Mouse (Mus musculus): ENCODE results near the gene Irf2bpl. TPM values are rescaled to one million over a fixed set of nuclear protein-coding genes. Genes with fewer than 3 reads are reported as not detected.

Gene Irf2bpl
- total and polyA plus RNA-seq, 3 experiments: 7.0 to 19.6 (median 12.1) TPM

GRCm38 (mm10) chr12:86883019-86883279 is 1.6 kb downstream of the Irf2bpl start:
- Histone ChIP-seq H3K79me2 (replicated peaks; ENCODE audit: control insufficient read depth, extremely low read depth, insufficient read depth, poor library complexity, severe bottlenecking) (peaks cover 27% of the 10 kb centered on the region), H3K4me2 (ENCODE audit: insufficient read depth, low read depth, poor library complexity, severe bottlenecking) (peak overlapping the region; percentile 74), H3K4me3 (replicated peaks in 1 of 3; ENCODE audit: low read depth in 2 of 3, low read length in 2 of 3, poor library complexity in 1 of 3) (peak overlapping the region; percentile 73 to 89 (median 88)), H3K9ac (ENCODE audit: insufficient read depth, low read depth) (peak overlapping the region; percentile 94), H3K9me3 (replicated peaks; ENCODE audit: low read length) (peaks cover 5% of the 10 kb centered on the region), H3K27me3 (replicated peaks) (no peaks in the 10 kb centered on the region), H3K27ac (ENCODE audit: insufficient read depth, low read depth) (peak overlapping the region; percentile 89; the same call in 1 of the 2 replicates), H3K4me1 (ENCODE audit: control insufficient read depth in 1 of 2, insufficient read depth in 2 of 2) (peaks cover 23 to 65% of the 10 kb centered on the region in 2 experiments), H3K36me3 (replicated peaks in 1 of 2; ENCODE audit: control insufficient read depth in 1 of 2, insufficient read depth in 1 of 2, low read length in 1 of 2) (peaks cover 11 to 17% of the 10 kb centered on the region in 2 experiments)
- TF ChIP-seq HCFC1 (IDR thresholded peaks at IDR 0.05; ENCODE audit: low read depth, low read length) (no peak), JUND (conservative IDR thresholded peaks at IDR 0.05; ENCODE audit: low read depth, low read length) (no peak), ELF1 (IDR thresholded peaks at IDR 0.05; ENCODE audit: low read depth, low read length) (no peak), CHD1 (IDR thresholded peaks at IDR 0.05; ENCODE audit: low read depth, low read length) (no peak), POLR2A (IDR thresholded peaks at IDR 0.05; ENCODE audit: low read depth, low read length) (no peak; the same call in 1 of the 2 replicates), E2F4 (IDR thresholded peaks at IDR 0.05; ENCODE audit: insufficient replicate concordance, low read depth, low read length) (no peak), RAD21 (IDR thresholded peaks at IDR 0.05; ENCODE audit: low read depth, low read length) (no peak), ZC3H11A (IDR thresholded peaks at IDR 0.05; ENCODE audit: low read depth, low read length) (no peak), SMC3 (IDR thresholded peaks at IDR 0.05; ENCODE audit: low read depth, low read length) (no peak)
- DNase-seq (ENCODE audit: extremely low read depth): no peak
- dilution Hi-C loops (cut with MboI; ENCODE audit: extremely low pct_ligation_motif_present, extremely low pct_unique_long_range_greater_than_20kb, low sequenced_read_pairs): no loop called here
- in situ Hi-C loops (cut with MboI; ENCODE audit: low pct_ligation_motif_present, low pct_unique_long_range_greater_than_20kb, low sequenced_read_pairs): no loop called here

DNA sequence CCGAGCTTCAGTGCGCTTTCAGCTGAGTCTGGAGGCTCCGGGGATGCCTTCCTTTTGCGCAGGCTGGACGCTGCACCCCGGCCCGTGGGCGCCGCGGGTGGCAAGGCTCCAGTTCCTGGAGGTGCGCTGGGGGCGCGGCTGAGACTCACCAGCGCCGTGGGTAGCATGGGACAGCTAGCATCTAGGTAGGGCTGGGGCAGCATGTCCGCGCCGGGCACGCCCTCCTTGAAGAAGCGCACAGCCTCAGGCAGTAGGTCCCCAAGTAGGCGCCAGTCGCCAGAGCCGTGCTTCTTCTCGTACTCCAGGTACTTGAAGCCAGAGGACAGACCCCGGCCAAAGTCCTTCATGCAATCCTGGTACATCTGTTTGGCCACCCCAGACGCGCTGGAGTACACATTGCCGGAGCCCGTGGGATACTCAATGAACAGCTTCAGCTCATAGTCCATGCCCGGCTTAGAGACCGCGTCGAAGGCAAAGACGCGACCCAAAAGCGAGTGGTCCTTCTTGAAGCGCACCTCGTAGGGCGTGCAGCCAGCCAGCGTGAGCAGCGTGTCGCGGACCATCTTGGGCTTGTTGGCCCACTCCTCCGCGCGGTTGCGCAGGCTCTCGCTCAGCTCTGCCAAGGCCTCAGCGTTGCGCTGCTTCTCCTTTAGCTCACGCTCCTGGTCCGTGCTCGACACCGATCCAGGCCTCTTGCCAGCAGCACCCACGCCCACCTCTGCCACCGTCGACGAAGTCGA is 2.1 kb downstream of the Irf2bpl start:
- H3K79me2 ChIP-seq (replicated peaks; ENCODE audit: control insufficient read depth, extremely low read depth, insufficient read depth, poor library complexity, severe bottlenecking): peaks cover 27% of the 10 kb centered on the region
- peaks cover 5% of the 10 kb centered on the region for H3K9me3 ChIP-seq (replicated peaks; ENCODE audit: low read length)
- peak overlapping the region; percentile 73 to 89 (median 88) for H3K4me3 ChIP-seq (replicated peaks in 1 of 3; ENCODE audit: low read depth in 2 of 3, low read length in 2 of 3, poor library complexity in 1 of 3)
- DNase-seq (ENCODE audit: extremely low read depth): no peak
- H3K9ac ChIP-seq (ENCODE audit: insufficient read depth, low read depth): peak overlapping the region; percentile 94
- TF ChIP-seq MEF2A (IDR thresholded peaks at IDR 0.05; ENCODE audit: borderline replicate concordance, low read depth, low read length) (no peak), NRF1 (IDR thresholded peaks at IDR 0.05; ENCODE audit: low read depth, low read length) (0 out of 2 replicates have a peak, but pooled peaks have one; percentile 15)
- in situ Hi-C loops (cut with MboI; ENCODE audit: low pct_ligation_motif_present, low pct_unique_long_range_greater_than_20kb, low sequenced_read_pairs) (no loop called here), dilution Hi-C loops (cut with MboI; ENCODE audit: extremely low pct_ligation_motif_present, extremely low pct_unique_long_range_greater_than_20kb, low sequenced_read_pairs) (no loop called here)
- 0 out of 2 replicates have a peak overlapping the region, but pooled peaks have one; percentile 1 for H3K27ac ChIP-seq (ENCODE audit: insufficient read depth, low read depth)
- peaks cover 11 to 17% of the 10 kb centered on the region in 2 experiments for H3K36me3 ChIP-seq (replicated peaks in 1 of 2; ENCODE audit: control insufficient read depth in 1 of 2, insufficient read depth in 1 of 2, low read length in 1 of 2)
- H3K27me3 ChIP-seq (replicated peaks): no peaks in the 10 kb centered on the region
- peaks cover 23 to 61% of the 10 kb centered on the region in 2 experiments for H3K4me1 ChIP-seq (ENCODE audit: control insufficient read depth in 1 of 2, insufficient read depth in 2 of 2)
- peak overlapping the region; percentile 74 for H3K4me2 ChIP-seq (ENCODE audit: insufficient read depth, low read depth, poor library complexity, severe bottlenecking)

DNA sequence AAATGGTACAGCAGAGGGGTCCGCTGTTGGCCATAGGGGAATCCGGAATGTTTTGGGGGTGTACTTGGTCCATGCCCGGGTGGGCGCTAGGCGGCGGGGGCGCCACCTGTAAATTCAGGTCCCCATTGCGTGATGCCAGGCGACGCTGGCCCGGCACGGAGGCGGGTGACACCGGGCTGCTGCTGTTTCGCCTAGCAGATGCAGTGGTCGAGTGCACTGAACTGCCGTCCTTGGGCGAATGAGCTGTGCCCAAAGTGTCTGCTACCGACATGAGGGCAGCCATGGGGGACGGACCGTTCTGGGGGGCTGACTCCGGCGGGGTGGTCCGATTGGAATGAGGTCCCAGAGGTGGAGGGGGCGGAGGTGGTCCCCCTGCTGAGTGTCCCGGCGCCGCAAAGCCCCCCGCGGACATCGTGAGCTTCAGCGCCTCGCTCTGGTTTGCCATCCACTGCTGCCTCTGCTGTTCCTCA is 2.8 kb downstream of the Irf2bpl start:
- no peak overlapping the region for H3K27ac ChIP-seq (ENCODE audit: insufficient read depth, low read depth)
- dilution Hi-C loops (cut with MboI; ENCODE audit: extremely low pct_ligation_motif_present, extremely low pct_unique_long_range_greater_than_20kb, low sequenced_read_pairs): no loop called here
- peaks cover 27% of the 10 kb centered on the region for H3K79me2 ChIP-seq (replicated peaks; ENCODE audit: control insufficient read depth, extremely low read depth, insufficient read depth, poor library complexity, severe bottlenecking)
- no peaks in the 10 kb centered on the region for H3K27me3 ChIP-seq (replicated peaks)
- H3K9ac ChIP-seq (ENCODE audit: insufficient read depth, low read depth): no peak overlapping the region
- peak overlapping the region in 1 of 3 experiments; percentile 88 for H3K4me3 ChIP-seq (replicated peaks in 1 of 3; ENCODE audit: low read depth in 2 of 3, low read length in 2 of 3, poor library complexity in 1 of 3)
- in situ Hi-C loops (cut with MboI; ENCODE audit: low pct_ligation_motif_present, low pct_unique_long_range_greater_than_20kb, low sequenced_read_pairs): no loop called here
- no peak for TF ChIP-seq E2F4 (IDR thresholded peaks at IDR 0.05; ENCODE audit: insufficient replicate concordance, low read depth, low read length)
- no peak for TF ChIP-seq CHD1 (IDR thresholded peaks at IDR 0.05; ENCODE audit: low read depth, low read length)
- no peak for TF ChIP-seq CHD2 (IDR thresholded peaks at IDR 0.05; ENCODE audit: low read length)
- no peak for TF ChIP-seq UBTF (IDR thresholded peaks at IDR 0.05; ENCODE audit: low read depth, low read length)
- TF ChIP-seq PAX5 (IDR thresholded peaks at IDR 0.05; ENCODE audit: low read length): no peak
- TF ChIP-seq MAFK (IDR thresholded peaks at IDR 0.05; ENCODE audit: insufficient replicate concordance, low read length): no peak
- no peak for TF ChIP-seq ETS1 (conservative IDR thresholded peaks at IDR 0.05; ENCODE audit: low read depth, low read length)
- no peak for TF ChIP-seq POLR2A (IDR thresholded peaks at IDR 0.05; ENCODE audit: low read depth, low read length)
- TF ChIP-seq MEF2A (IDR thresholded peaks at IDR 0.05; ENCODE audit: borderline replicate concordance, low read depth, low read length): no peak
- no peak for TF ChIP-seq POLR2AphosphoS2 (IDR thresholded peaks at IDR 0.05; ENCODE audit: low read depth, low read length)
- no peak for TF ChIP-seq JUND (conservative IDR thresholded peaks at IDR 0.05; ENCODE audit: low read depth, low read length)
- no peak for TF ChIP-seq MYC (IDR thresholded peaks at IDR 0.05; ENCODE audit: low read depth, low read length)
- TF ChIP-seq RCOR1 (conservative IDR thresholded peaks at IDR 0.05; ENCODE audit: low read depth, low read length): no peak
- TF ChIP-seq KAT2A (IDR thresholded peaks at IDR 0.05; ENCODE audit: insufficient replicate concordance, low read length): no peak
- no peak for TF ChIP-seq ZKSCAN1 (IDR thresholded peaks at IDR 0.05; ENCODE audit: borderline replicate concordance, low read depth, low read length)
- no peak for TF ChIP-seq ZC3H11A (IDR thresholded peaks at IDR 0.05; ENCODE audit: low read depth, low read length)
- TF ChIP-seq ZNF384 (IDR thresholded peaks at IDR 0.05; ENCODE audit: low read depth, low read length): no peak
- peaks cover 11 to 17% of the 10 kb centered on the region in 2 experiments for H3K36me3 ChIP-seq (replicated peaks in 1 of 2; ENCODE audit: control insufficient read depth in 1 of 2, insufficient read depth in 1 of 2, low read length in 1 of 2)
- peaks cover 5% of the 10 kb centered on the region for H3K9me3 ChIP-seq (replicated peaks; ENCODE audit: low read length)
- no peak for DNase-seq (ENCODE audit: extremely low read depth)
- H3K4me1 ChIP-seq (ENCODE audit: control insufficient read depth in 1 of 2, insufficient read depth in 2 of 2): peaks cover 22 to 57% of the 10 kb centered on the region in 2 experiments
- H3K4me2 ChIP-seq (ENCODE audit: insufficient read depth, low read depth, poor library complexity, severe bottlenecking): no peak overlapping the region

All from CH12.LX (cell line).